Mouse (Mus musculus) gastrocnemius, adult 2 months (tissue): ENCODE results near the gene Lsm7. TPM values are rescaled to one million over a fixed set of nuclear protein-coding genes. Genes with fewer than 3 reads are reported as not detected.

ENCODE experiments used
- DNase-seq: peaks from one replicate; pipeline ENCODE4 v3.0.0; 2022
- H3K27ac ChIP-seq: fragments of 200-600 bp; 2 replicates; pipeline ENCODE4 v1.8.1; 2022; ENCODE audit warnings: mild to moderate bottlenecking
- H3K4me3 ChIP-seq: fragments of 200-600 bp; 2 replicates; pipeline ENCODE4 v1.8.1; 2022; ENCODE audit warnings: mild to moderate bottlenecking, moderate library complexity
- CTCF ChIP-seq: fragments of 200-600 bp; IDR thresholded peaks from 2 replicates; pipeline ENCODE4 v1.8.1; 2022; ENCODE audit warnings: antibody characterized with exemption, mild to moderate bottlenecking, moderate library complexity
- intact Hi-C: fragments of 180-260 bp; cut with DNase I; formaldehyde crosslinking; loops from one replicate; pipeline ENCODE4 v1.15.1; 2025
- total RNA-seq, 2 experiments: library from RNA; stranded (reverse); gene quantifications; 2 replicates each; pipeline ENCODE4 v1.2.3; 2021

Lsm7 gene
- total RNA-seq, 2 experiments from 2014 or later: 13.5 to 20.0 TPM

DNA sequence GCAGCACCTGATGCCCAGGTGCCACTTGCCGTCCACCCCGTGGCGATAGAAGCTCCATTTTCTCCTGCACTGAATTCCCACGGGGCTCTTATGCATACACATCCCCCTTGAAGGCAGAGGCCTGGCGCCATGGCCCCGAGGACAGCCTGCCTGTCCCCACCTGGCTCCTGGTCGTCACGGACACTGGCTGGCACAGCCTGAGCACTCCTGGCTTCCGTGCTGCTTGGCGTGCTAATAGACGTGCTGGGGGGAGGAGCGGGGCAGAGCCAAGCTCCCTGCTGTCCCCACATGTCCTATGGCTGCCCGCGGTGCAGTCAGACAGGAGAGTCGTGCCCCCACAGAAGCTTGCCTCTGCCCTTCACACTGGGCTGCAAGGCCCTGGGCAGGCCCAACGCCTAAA is 9.4 kb upstream of the Lsm7 start:
- Histone ChIP-seq H3K4me3 (no peak overlapping the region), H3K27ac (peak overlapping the region; percentile 82)
- no peak for TF ChIP-seq CTCF
- peak; percentile 89 for DNase-seq
- intact Hi-C loops: no loop called here

DNA sequence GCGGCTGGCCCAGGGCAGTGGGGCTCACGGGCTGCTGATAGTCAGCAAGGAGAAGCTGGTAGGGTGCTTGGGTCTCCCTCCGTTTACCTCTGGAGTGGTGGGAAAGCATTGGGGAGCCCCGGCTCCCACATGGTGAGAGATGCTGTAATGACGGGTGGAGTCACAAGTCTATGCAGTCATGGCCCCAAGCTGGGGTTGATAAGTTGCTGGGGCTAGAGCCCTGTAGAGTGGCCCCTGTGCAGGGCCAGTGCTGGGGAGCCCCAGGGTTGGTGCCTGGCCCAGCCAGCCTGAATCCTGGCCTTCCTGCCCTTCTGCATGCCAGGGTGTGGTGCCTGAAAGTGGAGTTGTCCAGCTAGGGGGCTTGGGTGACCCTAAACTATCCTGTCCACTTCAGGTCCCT is 7.3 kb upstream of the Lsm7 start:
- intact Hi-C loops: no loop called here
- no peak overlapping the region for H3K4me3 ChIP-seq
- TF ChIP-seq CTCF: no peak
- no peak for DNase-seq
- no peak overlapping the region for H3K27ac ChIP-seq

DNA sequence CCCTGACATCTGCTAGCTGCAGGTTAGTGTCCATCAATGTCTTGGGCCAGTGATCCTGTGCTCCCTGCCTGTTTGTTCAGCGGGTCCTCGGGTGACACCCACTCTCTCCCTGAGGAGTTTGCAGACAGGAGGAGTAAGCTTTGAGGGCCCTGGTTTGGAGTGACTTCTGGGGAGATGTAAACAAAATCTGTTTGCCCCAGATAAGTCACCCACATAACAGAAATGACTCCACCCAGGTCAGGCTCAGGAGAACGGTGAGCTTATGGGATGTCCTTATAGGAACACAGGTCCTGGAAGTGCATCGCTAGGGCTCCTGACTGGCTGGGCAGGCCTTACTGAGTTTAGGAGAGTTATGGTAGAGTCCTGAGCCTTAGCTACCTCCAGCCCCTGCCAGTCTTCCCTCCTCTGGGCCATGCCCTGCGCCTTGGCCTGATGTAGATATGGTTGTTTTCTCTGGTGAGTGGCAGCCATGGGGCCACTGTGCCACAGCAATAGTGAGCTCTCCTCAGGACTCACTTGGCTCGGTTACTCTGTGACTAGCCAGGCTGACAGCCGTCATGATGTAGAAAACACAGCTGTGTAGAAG is 3.4 kb upstream of the Lsm7 start:
- DNase-seq: no peak
- Histone ChIP-seq H3K4me3 (no peak overlapping the region), H3K27ac (peak overlapping the region; percentile 28)
- no peak for TF ChIP-seq CTCF
- intact Hi-C loops: no loop called here

DNA sequence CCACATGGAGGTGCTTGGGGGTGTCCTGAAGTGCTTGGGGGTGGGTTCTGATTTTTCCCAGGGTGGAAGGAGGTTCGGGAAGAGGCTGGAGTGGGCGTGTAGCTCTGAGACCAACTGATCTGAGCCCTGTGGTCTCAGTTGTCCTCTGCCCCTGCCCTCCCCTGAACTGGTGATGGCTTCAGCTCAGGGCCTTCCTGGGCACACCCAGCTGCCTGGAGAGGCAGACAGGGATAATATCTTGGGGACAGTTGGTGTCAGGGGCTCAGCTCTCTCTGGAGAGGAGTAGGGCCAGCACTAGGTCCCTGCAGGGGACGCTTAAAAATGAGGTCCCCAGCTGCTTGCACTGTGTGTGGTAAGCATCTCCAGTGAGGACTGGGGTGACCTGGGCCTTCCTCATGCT is 2.8 kb upstream of the Lsm7 start:
- DNase-seq: no peak
- TF ChIP-seq CTCF: no peak
- H3K27ac ChIP-seq: 0 out of 2 replicates have a peak overlapping the region, but pooled peaks have one; percentile 5
- H3K4me3 ChIP-seq: no peak overlapping the region
- intact Hi-C loops: no loop called here

DNA sequence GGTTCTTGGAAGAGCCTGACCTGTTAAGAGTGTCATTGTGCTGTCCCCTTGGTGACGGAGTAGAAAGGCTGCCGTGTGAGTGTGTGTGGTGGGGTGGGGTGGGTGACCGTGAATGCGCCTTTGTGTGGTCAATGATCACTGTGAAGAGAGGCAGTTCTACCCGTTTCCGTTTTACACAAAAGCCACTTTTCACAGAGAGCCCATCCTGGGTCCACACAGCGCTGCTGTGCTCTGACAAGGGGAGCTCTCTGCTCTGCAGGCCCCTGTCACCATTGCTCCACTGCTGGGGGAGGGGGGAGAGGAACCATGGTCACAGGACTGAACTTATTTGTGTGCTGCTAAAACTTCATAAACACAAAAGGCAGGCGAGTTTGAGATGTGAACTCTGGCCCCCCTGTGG is 2.4 kb upstream of the Lsm7 start:
- DNase-seq: no peak
- peak overlapping the region; percentile 5; the same call in 1 of the 2 replicates for H3K27ac ChIP-seq
- TF ChIP-seq CTCF: no peak
- intact Hi-C loops: no loop called here
- H3K4me3 ChIP-seq: no peak overlapping the region

DNA sequence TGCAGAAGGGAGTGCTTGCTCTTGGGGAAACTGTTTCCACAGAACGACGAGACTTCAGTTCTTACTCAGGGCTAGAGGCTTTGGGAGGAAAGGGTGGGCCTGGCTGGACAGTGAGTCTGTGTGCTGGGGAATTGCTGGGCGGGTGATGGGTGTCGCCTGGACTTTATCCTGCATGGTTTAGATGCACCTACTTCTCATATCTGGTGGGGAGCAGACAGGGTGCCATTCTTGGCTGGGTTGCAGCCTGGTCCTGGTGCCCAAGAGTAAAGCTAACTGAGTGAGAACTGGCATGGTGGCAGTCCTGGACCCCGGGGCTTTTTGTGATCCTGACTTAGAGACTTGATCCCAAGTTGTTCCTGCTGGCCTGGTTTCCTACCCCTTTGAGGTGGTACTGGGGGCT is 1.9 kb upstream of the Lsm7 start:
- Histone ChIP-seq H3K4me3 (no peak overlapping the region), H3K27ac (peak overlapping the region; percentile 95; the same call in 1 of the 2 replicates)
- TF ChIP-seq CTCF: no peak
- intact Hi-C loops: no loop called here
- DNase-seq: no peak

DNA sequence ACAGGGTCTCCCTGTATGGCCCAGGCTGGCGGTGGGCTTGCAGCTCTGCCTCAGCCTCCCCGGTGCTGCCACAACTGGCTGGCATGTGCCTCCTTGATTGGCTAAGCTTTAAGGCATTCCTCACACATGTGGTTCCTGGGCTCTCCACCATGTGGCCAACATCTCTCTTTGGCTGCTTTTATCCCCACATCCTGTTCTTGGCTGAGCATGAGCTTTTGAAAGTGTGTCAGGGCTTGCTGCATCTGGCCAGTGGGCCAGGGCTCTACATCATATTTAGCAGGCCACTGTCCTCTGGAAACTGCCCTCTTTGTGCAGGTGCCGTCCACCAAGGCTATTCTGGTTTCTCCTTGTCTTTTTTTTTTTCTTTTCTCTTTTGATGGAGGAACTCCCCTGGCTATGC is 1.3 kb upstream of the Lsm7 start:
- no peak for DNase-seq
- H3K27ac ChIP-seq: peak overlapping the region; percentile 95
- intact Hi-C loops: no loop called here
- peak overlapping the region; percentile 93 for H3K4me3 ChIP-seq
- TF ChIP-seq CTCF: no peak; the same call in 1 of the 2 replicates

DNA sequence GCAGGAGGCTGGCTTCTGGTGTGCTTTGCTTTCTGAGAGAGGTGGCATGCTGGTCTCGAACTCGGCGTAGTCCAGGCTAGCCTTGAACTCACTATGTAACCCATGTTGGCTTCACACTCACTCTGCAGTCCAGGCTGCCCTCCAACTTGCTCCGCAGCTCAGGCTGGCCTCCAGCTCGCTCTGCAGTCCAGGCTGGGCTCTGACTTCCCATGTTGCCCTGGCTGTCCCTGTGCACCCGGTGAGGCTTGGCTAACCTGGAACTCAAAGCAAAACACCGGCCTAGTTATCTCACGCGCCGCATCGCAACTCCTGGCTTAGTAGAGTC is 702 bp upstream of the Lsm7 start:
- intact Hi-C loops: no loop called here
- no peak for TF ChIP-seq CTCF
- Histone ChIP-seq H3K27ac (peak overlapping the region; percentile 95), H3K4me3 (peak overlapping the region; percentile 93)
- no peak for DNase-seq

DNA sequence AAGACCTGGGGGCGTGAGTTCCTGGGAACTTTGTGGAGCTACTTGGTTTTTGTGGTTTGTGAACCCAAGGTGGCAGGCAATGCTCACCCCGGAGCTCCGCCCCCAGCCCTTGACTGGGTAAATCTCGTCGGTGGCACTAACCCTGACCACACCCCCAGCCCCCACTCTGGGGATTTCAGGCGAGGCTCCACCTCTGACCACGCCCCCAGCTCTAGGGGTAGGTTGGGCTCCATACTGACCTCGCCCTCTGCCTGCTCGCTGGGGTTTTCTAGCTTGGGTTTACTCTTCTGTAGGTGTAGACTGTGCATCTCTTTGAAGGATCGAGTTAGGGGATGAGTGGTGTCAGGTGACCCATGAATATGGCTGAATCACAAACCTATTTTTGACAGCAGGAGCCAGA is 6.4 kb downstream of the Lsm7 start:
- Histone ChIP-seq H3K4me3 (peak overlapping the region; percentile 28; the same call in 1 of the 2 replicates), H3K27ac (peak overlapping the region; percentile 77)
- intact Hi-C loops: no loop called here
- TF ChIP-seq CTCF: no peak
- peak; percentile 86 for DNase-seq

DNA sequence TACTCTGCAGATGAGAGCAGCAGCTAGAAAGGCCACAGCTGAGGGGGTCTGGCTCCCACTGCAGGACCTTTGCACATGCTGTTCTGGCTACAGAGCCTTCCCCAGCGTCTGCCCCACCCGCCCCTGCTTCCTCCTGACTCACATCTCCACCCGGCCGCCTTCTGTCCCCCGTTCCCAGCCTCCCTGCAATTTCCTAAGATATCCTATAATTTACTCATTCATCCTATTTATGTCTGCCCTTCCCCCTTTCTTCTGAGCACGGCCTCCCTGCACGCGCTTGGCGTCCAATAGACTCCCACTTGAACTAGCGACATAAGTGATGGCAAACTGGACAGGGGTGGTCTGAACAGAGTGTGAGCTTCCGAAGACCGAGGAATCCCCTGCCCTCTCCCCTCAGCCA is 9.3 kb downstream of the Lsm7 start:
- TF ChIP-seq CTCF: no peak
- intact Hi-C loops: no loop called here
- DNase-seq: no peak
- H3K4me3 ChIP-seq: no peak overlapping the region
- H3K27ac ChIP-seq: no peak overlapping the region

DNA sequence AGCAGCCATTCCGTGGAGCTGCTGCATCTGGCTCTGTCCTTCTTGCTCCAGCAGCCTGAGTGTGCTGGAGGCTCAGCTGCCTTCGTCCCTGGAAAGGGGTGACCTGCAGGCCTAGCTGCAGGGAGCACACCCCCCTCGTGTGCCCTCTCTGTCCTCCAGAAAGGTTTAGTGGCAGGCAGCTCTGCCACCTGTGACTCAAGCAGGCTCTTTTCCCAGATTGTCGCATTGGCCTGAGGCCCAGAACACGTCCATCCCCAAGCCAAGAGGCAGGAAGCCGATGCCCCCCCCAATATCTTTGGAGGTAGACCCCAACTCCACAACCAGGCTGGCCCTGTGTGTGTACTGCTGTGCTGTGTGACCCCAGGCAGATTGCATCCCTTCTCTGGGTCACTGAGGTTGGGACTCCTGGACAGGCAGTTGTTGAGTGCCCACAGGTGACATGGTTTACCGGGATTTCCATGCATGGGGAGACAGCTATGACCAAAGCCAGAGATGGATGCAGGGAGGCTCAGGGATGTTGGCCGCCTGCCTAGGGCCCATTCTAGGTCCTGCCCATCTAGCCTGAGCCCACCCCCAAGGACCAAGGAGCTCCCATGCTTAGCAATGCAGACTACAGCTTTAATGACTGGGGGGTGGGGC is 9.8 kb downstream of the Lsm7 start:
- no peak overlapping the region for H3K4me3 ChIP-seq
- peak overlapping the region; percentile 20; the same call in 1 of the 2 replicates for H3K27ac ChIP-seq
- no peak for TF ChIP-seq CTCF

DNA sequence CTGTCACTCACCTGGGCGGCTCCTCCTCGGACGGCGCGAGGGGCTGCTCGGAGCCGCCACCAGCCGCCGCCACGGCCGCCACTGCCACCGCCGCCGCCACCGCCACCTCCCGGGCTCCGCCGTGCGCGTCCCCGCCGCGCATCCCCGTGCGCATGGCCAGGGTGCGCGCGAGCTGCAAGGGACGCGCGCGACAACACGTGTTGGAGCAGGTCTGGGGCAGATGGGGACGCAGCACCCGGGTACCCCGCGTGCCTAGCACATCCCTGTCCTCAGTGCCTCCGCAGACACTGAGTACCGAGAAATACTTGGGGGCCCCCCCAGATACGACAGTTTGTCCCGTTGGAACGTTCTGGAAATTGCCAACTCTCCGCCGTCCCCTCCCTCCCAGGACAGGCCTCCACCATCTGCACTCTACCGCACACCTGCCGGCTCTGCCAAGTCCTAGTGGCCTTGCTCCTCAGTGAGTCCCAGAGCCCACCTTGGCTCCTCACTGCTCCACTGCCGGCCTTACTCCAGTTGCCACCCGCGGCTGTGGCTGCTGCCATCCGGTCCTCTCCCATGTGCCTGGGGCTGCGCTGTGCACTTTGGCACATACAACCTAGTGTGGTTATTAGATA is 11.0 kb downstream of the Lsm7 start, which contains the start of gene Lingo3:
TSS of gene Lingo3 (minus strand) at position 109 of the 617 bp plus-strand sequence.
- no peak for TF ChIP-seq CTCF
- DNase-seq: peak; percentile 81

More for the DNA sequence above, 9.8 kb downstream of the Lsm7 start:
- DNase-seq: no peak
- intact Hi-C loops: no loop called here

DNA sequence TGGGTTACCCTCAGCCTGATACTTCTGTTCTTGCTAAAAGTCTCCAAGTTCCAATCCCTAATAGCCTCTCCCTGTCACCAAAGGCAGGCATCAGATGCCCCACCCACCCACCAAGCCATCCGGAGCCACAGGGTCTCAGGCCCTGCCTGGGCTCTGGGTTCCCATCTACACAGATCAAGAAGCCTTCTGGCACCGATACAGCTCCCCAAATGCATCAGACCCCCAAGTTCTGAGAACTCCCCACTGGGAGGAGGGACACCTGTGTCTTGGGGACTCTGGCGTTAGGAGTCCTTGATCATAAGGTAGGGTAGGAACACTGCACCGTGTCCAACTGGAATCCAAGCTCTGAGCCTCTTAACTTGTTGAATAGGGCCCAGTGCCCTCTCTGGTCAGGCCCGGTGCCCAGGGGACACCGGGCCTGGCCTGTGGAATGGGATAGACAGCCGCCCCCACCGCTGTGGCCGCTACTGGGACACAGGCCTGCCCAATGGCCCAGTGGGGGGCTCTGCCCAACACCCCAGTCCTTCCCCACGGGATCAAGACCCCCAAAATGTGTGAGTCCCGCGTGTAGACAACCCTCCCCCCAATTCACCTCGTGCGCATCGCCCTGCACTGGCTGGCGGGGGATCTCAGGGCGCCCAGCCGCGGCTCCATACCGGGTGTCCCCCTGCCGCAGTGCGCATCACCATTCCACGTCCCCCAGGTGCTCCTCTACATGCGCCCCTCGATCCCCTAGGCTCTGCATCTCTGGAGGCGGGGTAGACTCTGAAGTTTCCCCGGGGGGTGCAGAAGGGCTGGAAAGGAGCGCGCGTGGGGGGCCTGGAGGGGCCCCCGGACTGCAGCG is 11.7 kb downstream of the Lsm7 start:
- intact Hi-C loops: no loop called here
- DNase-seq: no peak
- no peak for TF ChIP-seq CTCF
- Histone ChIP-seq H3K4me3 (peak overlapping the region; percentile 78), H3K27ac (peak overlapping the region; percentile 79)

More for the DNA sequence above, 11.0 kb downstream of the Lsm7 start, which contains the start of gene Lingo3:
- intact Hi-C loops: no loop called here
- Histone ChIP-seq H3K27ac (peak within 1 kb of the TSS; percentile 79), H3K4me3 (peak within 1 kb of the TSS; percentile 78)
